Mouse (Mus musculus) stomach, embryonic 14.5 days (tissue): Measurements from ENCODE around the gene Spats1. TPM values are rescaled to one million over a fixed set of nuclear protein-coding genes. Genes with fewer than 3 reads are reported as not detected.
A peak's percentile ranks its signal among the peaks of the same experiment; 100 is the strongest.

Experiments used
- ATAC-seq: fragments of 200-750 bp; cut with Nextera tagmentation; 2 replicates; pipeline ENCODE4 v1.8.0; 2017; ENCODE audit warnings: low read depth, moderate TSS enrichment; ENCODE audit not compliant: insufficient number of reproducible peaks, insufficient read depth, low FRiP score
- H3K27ac ChIP-seq: fragments of 300-500 bp; sonication (generic); 2 replicates; pipeline ENCODE4 v1.5.1; 2014; ENCODE audit warnings: mild to moderate bottlenecking, low read length, moderate library complexity, mixed read lengths
- H3K27me3 ChIP-seq: fragments of 300-500 bp; sonication (generic); 2 replicates; pipeline ENCODE4 v1.6.1; 2014; ENCODE audit warnings: low read length, control low read depth, mixed read lengths; ENCODE audit not compliant: control insufficient read depth, insufficient read depth
- H3K36me3 ChIP-seq: fragments of 300-500 bp; sonication (generic); 2 replicates; pipeline ENCODE4 v1.6.1; 2014; ENCODE audit warnings: mild to moderate bottlenecking, control low read depth, low read length, moderate library complexity, mixed read lengths; ENCODE audit not compliant: control insufficient read depth, insufficient read depth
- H3K4me1 ChIP-seq: fragments of 300-500 bp; sonication (generic); 2 replicates; pipeline ENCODE4 v1.6.1; 2014; ENCODE audit warnings: low read length, control low read depth, mixed read lengths; ENCODE audit not compliant: control insufficient read depth, insufficient read depth
- H3K4me2 ChIP-seq: fragments of 300-500 bp; sonication (generic); replicated peaks from 2 replicates; pipeline ENCODE4 v1.6.1; 2014; ENCODE audit warnings: low read depth, low read length, control low read depth
- H3K4me3 ChIP-seq: fragments of 300-500 bp; sonication (generic); 2 replicates; pipeline ENCODE4 v1.5.1; 2014; ENCODE audit warnings: low read depth, low read length, control low read depth
- H3K9ac ChIP-seq: fragments of 300-500 bp; sonication (generic); replicated peaks from 2 replicates; pipeline ENCODE4 v1.6.1; 2014; ENCODE audit warnings: low read depth, mild to moderate bottlenecking, control low read depth, low read length, moderate library complexity, mixed read lengths
- H3K9me3 ChIP-seq: fragments of 300-500 bp; sonication (generic); 2 replicates; pipeline ENCODE4 v1.6.1; 2016; ENCODE audit warnings: low read depth, low read length, control low read depth; ENCODE audit not compliant: control insufficient read depth
- WGBS: fragments of 180-500 bp; shearing (Covaris S2); extraction: QIAGEN DNeasy Blood & Tissue Kit; methylation state at CpG from one replicate; pipeline ENCODE4 v1.1.7; 2014; 5-methylcytosine and 5-hydroxymethylcytosine counted together
- polyA plus RNA-seq: library from polyadenylated mRNA; unstranded; fragments of >200 nt; fragmentation: Nextera tagmentation; extraction: Ambion mirVana; gene quantifications from 2 replicates; pipeline ENCODE4 v1.2.1, GENCODE M21; 2014

Gene Spats1
- polyA plus RNA-seq, 1 experiment from 2014 or later = 0.59 TPM

- Histone ChIP-seq H3K27me3 (no peaks in the 10 kb centered on the region), H3K4me2 (no peak overlapping the region), H3K4me1 (no peaks in the 10 kb centered on the region), H3K9me3 (no peaks in the 10 kb centered on the region), H3K36me3 (no peaks in the 10 kb centered on the region), H3K4me3 (no peak overlapping the region), H3K27ac (no peak overlapping the region), H3K9ac (no peak overlapping the region)
- WGBS = 30% methylated on average over 4 of the region's 4 CpGs
- no peak for ATAC-seq
Measured at GRCm38 (mm10) chr17:45500981-45501380, 25.8 kb upstream of the Spats1 start.

- Histone ChIP-seq H3K36me3 (no peaks in the 10 kb centered on the region), H3K4me1 (no peaks in the 10 kb centered on the region), H3K9me3 (no peaks in the 10 kb centered on the region), H3K9ac (no peak overlapping the region), H3K4me3 (no peak overlapping the region), H3K27ac (no peak overlapping the region), H3K4me2 (no peak overlapping the region), H3K27me3 (no peaks in the 10 kb centered on the region)
- WGBS = 28% methylated on average over 2 of the region's 2 CpGs
- no peak for ATAC-seq
Measured at GRCm38 (mm10) chr17:45499516-45499915, 24.3 kb upstream of the Spats1 start.

DNA sequence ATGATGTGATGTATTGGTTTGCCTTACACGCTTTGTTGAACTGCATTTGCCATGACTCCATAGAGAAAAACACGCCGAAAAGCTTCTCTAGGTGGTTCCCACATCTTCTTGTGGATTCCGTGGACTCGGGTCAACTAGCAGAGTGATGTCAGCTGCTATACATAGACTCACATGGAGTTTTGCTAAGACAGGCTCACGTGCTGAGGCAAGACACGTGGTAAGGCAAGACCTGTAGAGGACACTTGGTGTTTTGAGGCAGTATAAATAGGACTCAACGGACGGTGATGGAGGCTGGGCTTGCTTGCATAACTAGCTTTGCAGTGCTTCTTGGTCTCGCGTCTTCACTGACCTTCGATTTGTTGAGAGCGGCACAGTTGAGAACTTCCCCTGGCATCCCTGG, 23.2 kb upstream of the Spats1 start:
- Histone ChIP-seq H3K27me3 (no peaks in the 10 kb centered on the region), H3K9me3 (no peaks in the 10 kb centered on the region), H3K27ac (no peak overlapping the region), H3K9ac (no peak overlapping the region), H3K36me3 (no peaks in the 10 kb centered on the region), H3K4me1 (no peaks in the 10 kb centered on the region), H3K4me3 (no peak overlapping the region), H3K4me2 (no peak overlapping the region)
- no peak for ATAC-seq
- WGBS = 83% methylated on average over 13 of the region's 13 CpGs

- Histone ChIP-seq H3K36me3 (no peaks in the 10 kb centered on the region), H3K9me3 (no peaks in the 10 kb centered on the region), H3K9ac (no peak overlapping the region), H3K4me2 (no peak overlapping the region), H3K27ac (no peak overlapping the region), H3K27me3 (no peaks in the 10 kb centered on the region), H3K4me1 (no peaks in the 10 kb centered on the region), H3K4me3 (no peak overlapping the region)
- 66% methylated on average over 11 of the region's 11 CpGs for WGBS
- 0 out of 2 replicates have a peak, but pooled peaks have one; percentile 56 for ATAC-seq
Measured at GRCm38 (mm10) chr17:45495398-45495797, 20.2 kb upstream of the Spats1 start.

GRCm38 (mm10) chr17:45490532-45491154, 15.4 kb upstream of the Spats1 start:
- Histone ChIP-seq H3K9ac (no peak overlapping the region), H3K9me3 (no peaks in the 10 kb centered on the region), H3K36me3 (no peaks in the 10 kb centered on the region), H3K4me3 (no peak overlapping the region), H3K4me1 (no peaks in the 10 kb centered on the region), H3K4me2 (no peak overlapping the region), H3K27me3 (no peaks in the 10 kb centered on the region), H3K27ac (no peak overlapping the region)
- no peak for ATAC-seq
- 51% methylated on average over 13 of the region's 13 CpGs for WGBS

DNA sequence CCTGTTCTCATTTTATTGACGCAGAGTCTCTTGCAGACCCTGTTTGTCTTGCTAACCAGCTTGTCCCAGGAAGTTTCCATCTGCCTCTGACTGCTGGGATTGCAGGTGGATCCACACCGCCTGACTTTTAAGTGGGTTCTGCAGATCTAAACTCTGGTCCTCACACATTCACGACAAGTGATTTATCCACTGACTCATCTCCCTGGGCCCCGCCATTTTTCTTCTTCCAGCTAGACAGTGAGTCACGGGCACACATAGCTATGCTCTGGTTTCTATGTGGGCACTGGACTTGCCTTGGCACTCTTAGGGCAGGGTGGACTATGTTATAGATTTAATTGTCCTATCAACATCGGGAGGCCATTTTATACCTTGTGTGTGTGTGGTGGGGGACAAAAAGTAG, 14.5 kb upstream of the Spats1 start:
- no peaks in the 10 kb centered on the region for H3K36me3 ChIP-seq
- H3K9ac ChIP-seq = no peak overlapping the region
- no peaks in the 10 kb centered on the region for H3K4me1 ChIP-seq
- WGBS = 77% methylated on average over 6 of the region's 6 CpGs
- H3K9me3 ChIP-seq = no peaks in the 10 kb centered on the region
- H3K4me2 ChIP-seq = no peak overlapping the region
- H3K27me3 ChIP-seq = no peaks in the 10 kb centered on the region
- ATAC-seq = no peak
- no peak overlapping the region for H3K4me3 ChIP-seq
- H3K27ac ChIP-seq = no peak overlapping the region

DNA sequence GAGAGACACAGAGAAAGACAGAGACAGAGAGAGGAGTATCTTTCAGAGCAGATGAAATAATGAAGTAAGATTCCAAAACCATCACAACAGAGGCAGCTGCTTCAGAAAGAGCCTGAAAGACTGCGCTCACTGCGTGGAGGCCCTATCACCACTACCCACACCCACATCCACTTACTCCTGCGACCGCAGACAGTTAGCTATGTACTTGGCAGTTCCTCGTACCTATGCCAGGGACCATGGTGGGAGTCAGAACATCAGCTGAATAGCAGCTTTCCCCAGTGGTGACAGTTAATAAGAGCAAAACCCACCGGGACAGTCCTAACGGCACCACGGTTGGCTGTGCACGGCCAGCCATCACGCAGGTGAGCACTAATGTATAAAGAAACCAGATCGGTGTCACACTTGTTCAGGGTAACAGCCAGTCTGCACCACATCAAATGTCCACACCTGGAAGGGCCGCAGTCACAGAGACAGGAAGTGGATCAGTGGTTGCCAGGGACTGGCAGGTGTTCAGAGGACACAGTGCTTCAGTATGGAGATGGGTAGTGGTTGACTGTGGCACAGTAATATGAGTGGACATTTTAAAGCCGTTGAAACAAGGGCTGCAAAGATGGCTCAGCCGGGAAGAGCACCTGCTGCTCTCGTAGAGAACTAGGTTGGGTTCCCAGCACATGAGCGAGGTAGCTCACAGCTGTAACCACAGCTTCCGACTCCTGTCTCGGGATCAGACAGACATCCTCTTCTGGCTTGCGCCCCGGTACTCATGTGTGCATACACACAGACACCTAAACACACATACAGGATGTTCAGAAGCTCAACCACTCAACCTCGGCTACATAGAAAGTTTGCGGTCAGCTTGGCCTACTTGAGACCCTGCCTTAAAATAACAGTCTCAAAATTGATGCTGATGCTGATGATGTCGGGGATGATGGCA, 13.4 kb upstream of the Spats1 start:
- no peak for ATAC-seq
- no peaks in the 10 kb centered on the region for H3K27me3 ChIP-seq
- no peak overlapping the region for H3K9ac ChIP-seq
- no peak overlapping the region for H3K4me2 ChIP-seq
- H3K4me1 ChIP-seq = no peaks in the 10 kb centered on the region
- no peaks in the 10 kb centered on the region for H3K9me3 ChIP-seq
- no peak overlapping the region for H3K27ac ChIP-seq
- H3K4me3 ChIP-seq = no peak overlapping the region
- no peaks in the 10 kb centered on the region for H3K36me3 ChIP-seq
- 85% methylated on average over 23 of the region's 23 CpGs for WGBS

- Histone ChIP-seq H3K9ac (no peak overlapping the region), H3K4me1 (no peaks in the 10 kb centered on the region), H3K27ac (no peak overlapping the region), H3K36me3 (no peaks in the 10 kb centered on the region), H3K4me2 (no peak overlapping the region), H3K27me3 (no peaks in the 10 kb centered on the region), H3K9me3 (no peaks in the 10 kb centered on the region), H3K4me3 (no peak overlapping the region)
- ATAC-seq = no peak
- 13% methylated on average over 5 of the region's 5 CpGs for WGBS
Measured at GRCm38 (mm10) chr17:45487216-45487615, 12.0 kb upstream of the Spats1 start.
